Comparison of ENCODE assay signal across 16 mouse cellular contexts in the genomic region with DNA sequence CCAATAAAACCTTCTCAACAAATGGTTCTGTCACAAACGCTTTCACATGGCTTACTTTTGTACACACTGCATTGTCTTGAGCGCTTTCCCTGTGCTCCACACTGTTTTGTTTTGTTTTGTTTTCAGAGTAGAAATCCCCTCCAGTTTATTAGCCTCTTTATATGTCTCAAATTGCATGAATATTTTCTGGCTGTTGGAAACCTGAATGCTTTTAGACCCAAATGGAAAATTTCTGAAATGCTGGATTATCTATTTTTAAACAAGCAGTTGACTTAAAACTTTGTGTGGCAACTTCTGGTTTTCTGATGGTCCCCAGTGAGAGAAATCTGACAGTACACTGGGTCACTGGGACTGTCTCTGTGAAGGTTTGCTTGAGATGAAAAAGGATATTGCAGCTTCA. TPM values are rescaled to one million over a fixed set of nuclear protein-coding genes. Genes with fewer than 3 reads are reported as not detected.
DNase-seq lines count a peak whose midpoint lies in the region; ATAC-seq and TF ChIP-seq lines count a peak whose summit lies in the region.
"Had no signal": no experiment of that assay in that cellular context is flagged by ENCODE, and none has a peak within 500 bp of the region (broad histone marks: within the 10 kb centered on the region; RNA-seq: fewer than 3 reads in every experiment).

No protein-coding gene starts in this region.

- peaks cover 2% of the 10 kb centered on the region; the same call in 1 of the 2 replicates for H3K4me1 ChIP-seq in cortical plate, adult 2 months (ENCODE audit: control insufficient read depth, insufficient read depth, low read length)
- no peaks in the 10 kb centered on the region for H3K4me1 ChIP-seq in forebrain, postnatal 0 days (ENCODE audit: insufficient read depth)
- peaks cover 64% of the 10 kb centered on the region for H3K4me1 ChIP-seq in midbrain, embryonic 12.5 days
- peaks cover 33% of the 10 kb centered on the region for H3K4me1 ChIP-seq in kidney, embryonic 16.5 days (ENCODE audit: insufficient read depth, low read length)

- WGBS in forebrain, postnatal 0 days: 28% methylated on average over 2 of the region's 2 CpGs
- WGBS in midbrain, embryonic 12.5 days: 25% methylated on average over 2 of the region's 2 CpGs
- 88% methylated on average over 2 of the region's 2 CpGs for WGBS in kidney, embryonic 16.5 days

- H3K9me3 ChIP-seq in forebrain, postnatal 0 days (ENCODE audit: low read length): no peaks in the 10 kb centered on the region
- no peaks in the 10 kb centered on the region for H3K9me3 ChIP-seq in midbrain, embryonic 12.5 days
- H3K9me3 ChIP-seq in kidney, embryonic 16.5 days (ENCODE audit: low read length): no peaks in the 10 kb centered on the region
- H3K9me3 ChIP-seq: heart, embryonic 10.5 days; liver, embryonic 15.5 days had no signal

- H3K4me2 ChIP-seq in forebrain, postnatal 0 days (ENCODE audit: low read depth): peak overlapping the region; percentile 45
- H3K4me2 ChIP-seq in midbrain, embryonic 12.5 days (replicated peaks): peak overlapping the region; percentile 70
- no peak overlapping the region for H3K4me2 ChIP-seq in kidney, embryonic 16.5 days (replicated peaks; ENCODE audit: low read depth, low read length)
- H3K4me2 ChIP-seq: liver, embryonic 15.5 days had no signal

- H3K4me3 ChIP-seq in cortical plate, adult 2 months (ENCODE audit: insufficient read depth, low read length): peak overlapping the region; percentile 32; the same call in 1 of the 2 replicates
- H3K4me3 ChIP-seq in forebrain, postnatal 0 days (ENCODE audit: low read depth, low read length): peak overlapping the region; percentile 81
- peak overlapping the region; percentile 31 for H3K4me3 ChIP-seq in midbrain, embryonic 12.5 days
- no peak overlapping the region for H3K4me3 ChIP-seq in kidney, embryonic 16.5 days (ENCODE audit: low read length)
- H3K4me3 ChIP-seq: heart, embryonic 10.5 days; liver, embryonic 15.5 days had no signal

- no peak for TF ChIP-seq POLR2A in cortical plate, adult 2 months (IDR thresholded peaks at IDR 0.05; ENCODE audit: extremely low read depth, insufficient read depth, low read length)

- H3K27ac ChIP-seq in cortical plate, adult 2 months (ENCODE audit: insufficient read depth, low read length): no peak overlapping the region
- peak overlapping the region; percentile 81 for H3K27ac ChIP-seq in forebrain, postnatal 0 days (ENCODE audit: low read depth, low read length)
- H3K27ac ChIP-seq in midbrain, embryonic 12.5 days (replicated peaks): peak overlapping the region; percentile 49; the same call in 1 of the 2 replicates
- H3K27ac ChIP-seq in kidney, embryonic 16.5 days (ENCODE audit: low read length): no peak overlapping the region
- H3K27ac ChIP-seq: heart, embryonic 10.5 days; kidney, postnatal 0 days; liver, embryonic 15.5 days; macrophage had no signal

- ATAC-seq in forebrain, postnatal 0 days: no peak
- no peak for ATAC-seq in midbrain, embryonic 12.5 days (ENCODE audit: low FRiP score, low read depth)
- no peak for ATAC-seq in kidney, embryonic 16.5 days (ENCODE audit: low FRiP score, low TSS enrichment)
- ATAC-seq: activated CD4-positive, CD25-positive, alpha-beta regulatory T cell, adult 4 months had no signal

- peak overlapping the region; percentile 80 for H3K9ac ChIP-seq in forebrain, postnatal 0 days
- peak overlapping the region; percentile 16 for H3K9ac ChIP-seq in midbrain, embryonic 12.5 days (replicated peaks)
- H3K9ac ChIP-seq in kidney, embryonic 16.5 days (replicated peaks; ENCODE audit: low read length): no peak overlapping the region
- H3K9ac ChIP-seq: liver, embryonic 15.5 days had no signal

- peak; percentile 34 for DNase-seq in Muller cell, postnatal 12 days (ENCODE audit: inconsistent ontology term)
- DNase-seq in forebrain, postnatal 0 days: peak; percentile 43
- DNase-seq in right cerebral cortex, postnatal 25 days: no peak
- DNase-seq in layer of hippocampus, adult 11-12 months (ENCODE audit: low spot score): no peak
- DNase-seq in thymus, postnatal 14 days: no peak
- DNase-seq: gastrocnemius, postnatal 10 days; heart, postnatal 36 days; thymus, postnatal 4 days had no signal

- no peaks in the 10 kb centered on the region for H3K27me3 ChIP-seq in forebrain, postnatal 0 days (ENCODE audit: insufficient read depth, low read length)
- H3K27me3 ChIP-seq in midbrain, embryonic 12.5 days: no peaks in the 10 kb centered on the region
- no peaks in the 10 kb centered on the region for H3K27me3 ChIP-seq in kidney, embryonic 16.5 days (ENCODE audit: insufficient read depth, low read length)
- H3K27me3 ChIP-seq: liver, embryonic 15.5 days had no signal

- no peak for TF ChIP-seq CTCF in cortical plate, adult 2 months (IDR thresholded peaks at IDR 0.05; ENCODE audit: extremely low read depth, insufficient read depth, low read length)
- no peak for TF ChIP-seq CTCF in forebrain, postnatal 0 days (IDR thresholded peaks at IDR 0.05; ENCODE audit: low read depth)

- H3K36me3 ChIP-seq in forebrain, postnatal 0 days (ENCODE audit: insufficient read depth): peaks cover 11% of the 10 kb centered on the region
- peaks cover 13% of the 10 kb centered on the region for H3K36me3 ChIP-seq in midbrain, embryonic 12.5 days
- peaks cover 13% of the 10 kb centered on the region for H3K36me3 ChIP-seq in kidney, embryonic 16.5 days (ENCODE audit: insufficient read depth, low read length)

RNA-seq across cellular contexts. Expression of gene Zbtb18, which starts 6.8 kb away (rescaled TPM):
- polyA plus RNA-seq in cortical plate, adult 2 months (2012; rRNA removed): 105 and 117 TPM in 2 replicates
- total RNA-seq in forebrain, postnatal 0 days (2014; rRNA removed): 301 and 445 TPM in 2 replicates
- 88.6 and 138 TPM in 2 replicates for polyA plus RNA-seq in forebrain, postnatal 0 days (2015; fragmentation: Nextera tagmentation; extraction: Ambion mirVana)
- polyA plus RNA-seq in midbrain, embryonic 12.5 days (2016; fragmentation: Nextera tagmentation; extraction: Ambion mirVana): 11.7 and 11.9 TPM in 2 replicates
- 1.4 and 1.6 TPM in 2 replicates for polyA plus RNA-seq in kidney, embryonic 16.5 days (2015; fragmentation: Nextera tagmentation; extraction: Ambion mirVana)

Comparison
In these comparisons a context has a peak if more than half of its experiments do, and no peak if none do; other contexts are left out.
1. DNase-seq: peak in Muller cell, postnatal 12 days (single experiment) and forebrain, postnatal 0 days (single experiment); none in right cerebral cortex, postnatal 25 days (single experiment), layer of hippocampus, adult 11-12 months (single experiment) and thymus, postnatal 14 days (single experiment).
2. H3K27ac ChIP-seq: peak in forebrain, postnatal 0 days (single experiment) and midbrain, embryonic 12.5 days (single experiment); none in cortical plate, adult 2 months (single experiment) and kidney, embryonic 16.5 days (single experiment).